Mouse (Mus musculus): ENCODE results near the gene Arfgef2.

GRCm38 (mm10) chr2:166903719-166904282, 98.4 kb downstream of the Arfgef2 start:
- no peak for TF ChIP-seq CTCF (IDR thresholded peaks at IDR 0.05; ENCODE audit: low read depth)
- TF ChIP-seq EP300 (IDR thresholded peaks at IDR 0.05; ENCODE audit: low read depth), result no peak
